Comparison of ENCODE assay signal across 8 mouse cellular contexts in the genomic region with DNA sequence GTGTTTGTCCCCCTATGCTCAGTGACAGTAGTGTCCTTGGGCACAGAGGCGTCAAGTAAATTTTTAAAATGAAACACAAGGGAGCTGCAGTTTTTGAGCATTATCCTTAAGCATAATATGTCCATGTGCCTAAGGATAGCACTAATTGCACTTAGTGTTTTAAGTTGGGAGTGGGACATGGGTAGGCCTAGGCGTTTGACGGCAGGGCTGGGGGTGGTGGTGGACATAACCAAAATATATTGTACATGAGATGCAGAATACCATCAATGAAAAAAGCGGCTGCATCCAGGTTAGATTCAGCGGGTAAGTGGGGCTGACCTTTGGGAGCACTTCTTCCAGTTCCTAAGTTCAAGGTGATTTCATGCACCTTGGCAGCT. TPM values are rescaled to one million over a fixed set of nuclear protein-coding genes. Genes with fewer than 3 reads are reported as not detected.
DNase-seq lines count a peak whose midpoint lies in the region; ATAC-seq lines count a peak whose summit lies in the region.

No protein-coding gene starts in this region.

- ATAC-seq in kidney, embryonic 14.5 days (ENCODE audit: low FRiP score, low TSS enrichment): peak; percentile 25
- ATAC-seq in midbrain, embryonic 12.5 days (ENCODE audit: low FRiP score, low read depth): peak; percentile 35; the same call in 1 of the 2 replicates

- H3K9me3 ChIP-seq in kidney, embryonic 14.5 days (ENCODE audit: control insufficient read depth, low read length): no peaks in the 10 kb centered on the region
- no peaks in the 10 kb centered on the region for H3K9me3 ChIP-seq in hindbrain, embryonic 10.5 days
- no peaks in the 10 kb centered on the region for H3K9me3 ChIP-seq in midbrain, embryonic 12.5 days

- peaks cover 11% of the 10 kb centered on the region for H3K4me1 ChIP-seq in kidney, embryonic 14.5 days (ENCODE audit: control insufficient read depth, insufficient read depth, low read length)
- peaks cover 22% of the 10 kb centered on the region for H3K4me1 ChIP-seq in hindbrain, embryonic 10.5 days (replicated peaks)
- H3K4me1 ChIP-seq in midbrain, embryonic 12.5 days: peaks cover 17% of the 10 kb centered on the region

- H3K27ac ChIP-seq in kidney, embryonic 14.5 days (ENCODE audit: low read depth, low read length): peak overlapping the region; percentile 78
- H3K27ac ChIP-seq in hindbrain, embryonic 10.5 days: peak overlapping the region; percentile 90
- 0 out of 2 replicates have a peak overlapping the region, but pooled peaks have one; percentile 40 for H3K27ac ChIP-seq in midbrain, embryonic 12.5 days (replicated peaks)

- no peak for DNase-seq in kidney, adult 9 months
- DNase-seq in MEL-GATA-1-ER (ENCODE audit: extremely low read depth, low read depth): peak; percentile 6
- DNase-seq in hindbrain, embryonic 10.5 days (ENCODE audit: low spot score): no peak
- DNase-seq in embryo, embryonic 9.5 days (ENCODE audit: extremely low spot score): no peak
- DNase-seq in layer of hippocampus, postnatal 25 days (ENCODE audit: extremely low spot score in 1 of 2, low spot score in 1 of 2): no peak
- no peak for DNase-seq in spleen, postnatal 10 days (ENCODE audit: low spot score in 2 of 2)

- H3K4me2 ChIP-seq in kidney, embryonic 14.5 days (replicated peaks; ENCODE audit: low read depth, low read length): peak overlapping the region; percentile 74
- peak overlapping the region; percentile 72 for H3K4me2 ChIP-seq in midbrain, embryonic 12.5 days (replicated peaks)

- peak overlapping the region; percentile 80 for H3K9ac ChIP-seq in kidney, embryonic 14.5 days (ENCODE audit: low read depth, low read length)
- peak overlapping the region; percentile 75 for H3K9ac ChIP-seq in midbrain, embryonic 12.5 days (replicated peaks)

- H3K4me3 ChIP-seq in kidney, embryonic 14.5 days (ENCODE audit: low read length): peak overlapping the region; percentile 54
- peak overlapping the region; percentile 73 for H3K4me3 ChIP-seq in hindbrain, embryonic 10.5 days
- H3K4me3 ChIP-seq in midbrain, embryonic 12.5 days: peak overlapping the region; percentile 68

- H3K36me3 ChIP-seq in kidney, embryonic 14.5 days (ENCODE audit: control insufficient read depth, insufficient read depth, low read length): peaks cover 16% of the 10 kb centered on the region
- H3K36me3 ChIP-seq in hindbrain, embryonic 10.5 days: peaks cover 39% of the 10 kb centered on the region
- peaks cover 13% of the 10 kb centered on the region for H3K36me3 ChIP-seq in midbrain, embryonic 12.5 days

- H3K27me3 ChIP-seq in kidney, embryonic 14.5 days (ENCODE audit: control insufficient read depth, insufficient read depth, low read length): no peaks in the 10 kb centered on the region
- no peaks in the 10 kb centered on the region for H3K27me3 ChIP-seq in hindbrain, embryonic 10.5 days (ENCODE audit: insufficient read depth, poor library complexity, severe bottlenecking)
- no peaks in the 10 kb centered on the region for H3K27me3 ChIP-seq in midbrain, embryonic 12.5 days

- WGBS in kidney, embryonic 14.5 days: 13% methylated on average over 5 of the region's 5 CpGs
- 19% methylated on average over 5 of the region's 5 CpGs for WGBS in hindbrain, embryonic 10.5 days
- 13% methylated on average over 5 of the region's 5 CpGs for WGBS in midbrain, embryonic 12.5 days

RNA-seq across cellular contexts. Expression of a gene that starts 0.5 kb away (rescaled TPM):
- 56.4 and 61.3 TPM in 2 replicates for polyA plus RNA-seq in kidney, embryonic 14.5 days (2014; fragmentation: Nextera tagmentation; extraction: Ambion mirVana)
- polyA plus RNA-seq in hindbrain, embryonic 10.5 days (2016; fragmentation: Nextera tagmentation; extraction: Ambion mirVana): 42.8 and 49.0 TPM in 2 replicates
- 49.0 and 53.7 TPM in 2 replicates for polyA plus RNA-seq in midbrain, embryonic 12.5 days (2016; fragmentation: Nextera tagmentation; extraction: Ambion mirVana)
- 10 to 100 TPM; 30.1 to 43.7 TPM for total RNA-seq in layer of hippocampus, postnatal 25 days (2021)

RNA-seq across cellular contexts. Expression of a gene that starts 0.5 kb away (rescaled TPM):
- polyA plus RNA-seq in kidney, embryonic 14.5 days (2014; fragmentation: Nextera tagmentation; extraction: Ambion mirVana): 21.4 and 26.3 TPM in 2 replicates
- polyA plus RNA-seq in hindbrain, embryonic 10.5 days (2016; fragmentation: Nextera tagmentation; extraction: Ambion mirVana): 27.4 and 31.7 TPM in 2 replicates
- 23.1 TPM in 2 replicates for polyA plus RNA-seq in midbrain, embryonic 12.5 days (2016; fragmentation: Nextera tagmentation; extraction: Ambion mirVana)
- 10 to 100 TPM; 19.6 to 23.8 TPM for total RNA-seq in layer of hippocampus, postnatal 25 days (2021)

RNA-seq across cellular contexts. Expression of a gene that starts 43.8 kb away (rescaled TPM):
- 11.5 and 18.4 TPM in 2 replicates for polyA plus RNA-seq in kidney, embryonic 14.5 days (2014; fragmentation: Nextera tagmentation; extraction: Ambion mirVana)
- 18.1 and 20.1 TPM in 2 replicates for polyA plus RNA-seq in hindbrain, embryonic 10.5 days (2016; fragmentation: Nextera tagmentation; extraction: Ambion mirVana)
- polyA plus RNA-seq in midbrain, embryonic 12.5 days (2016; fragmentation: Nextera tagmentation; extraction: Ambion mirVana): 23.3 and 23.4 TPM in 2 replicates
- 10 to 100 TPM; 11.4 to 12.1 TPM for total RNA-seq in layer of hippocampus, postnatal 25 days (2021)

RNA-seq across cellular contexts. Expression of a gene that starts 50.6 kb away (rescaled TPM):
- 0.47 and 1.0 TPM in 2 replicates for polyA plus RNA-seq in kidney, embryonic 14.5 days (2014; fragmentation: Nextera tagmentation; extraction: Ambion mirVana)
- 0.06 and 0.34 TPM in 2 replicates for polyA plus RNA-seq in hindbrain, embryonic 10.5 days (2016; fragmentation: Nextera tagmentation; extraction: Ambion mirVana)
- polyA plus RNA-seq in midbrain, embryonic 12.5 days (2016; fragmentation: Nextera tagmentation; extraction: Ambion mirVana): 0.05 and 0.14 TPM in 2 replicates
- total RNA-seq in layer of hippocampus, postnatal 25 days (2021): 1 to 10 TPM in 1 of 2 experiments, under 1 TPM in 1; 0.32 to 1.3 TPM

Comparison
In these comparisons a context has a peak if more than half of its experiments do, and no peak if none do; other contexts are left out.
1. H3K27ac ChIP-seq: peak in every context shown above with its lines; median percentile 90 in hindbrain, embryonic 10.5 days; 78 in kidney, embryonic 14.5 days; 40 in midbrain, embryonic 12.5 days.